27 mouse cellular contexts compared by ENCODE assay signal in genomic region chr1:169842490-169842889, GRCm38 (mm10).
DNase-seq lines count a peak whose midpoint lies in the region; ATAC-seq and TF ChIP-seq lines count a peak whose summit lies in the region.
"Had no signal": no experiment of that assay in that cellular context is flagged by ENCODE, and none has a peak within 500 bp of the region (broad histone marks: within the 10 kb centered on the region; RNA-seq: fewer than 3 reads in every experiment).

No protein-coding gene starts in this region.

- DNase-seq in gastrocnemius, adult 18-20 months (ENCODE audit: low spot score) = peak; percentile 5
- DNase-seq in gastrocnemius, postnatal 36 days = no peak
- no peak for DNase-seq in left cerebral cortex, adult 2 months (ENCODE audit: extremely low spot score in 1 of 2, low spot score in 2 of 2)
- no peak for DNase-seq in left cerebral cortex, adult 9 months (ENCODE audit: low spot score in 2 of 2)
- DNase-seq in NIH3T3 (ENCODE audit: low read depth) = peak; percentile 37
- no peak for DNase-seq in cerebellum, postnatal 14 days
- DNase-seq: adrenal gland, adult 2 months; adrenal gland, postnatal 14 days; cerebellum, adult 18-20 months; cerebellum, adult 9-10 months; cerebellum, postnatal 25 days; gastrocnemius, postnatal 10 days; heart, adult 18-20 months; heart, postnatal 14 days; heart, postnatal 4 days; kidney, adult 18-20 months had no signal

- no peaks in the 10 kb centered on the region for H3K79me2 ChIP-seq in myocyte (ENCODE audit: control insufficient read depth, insufficient read depth)

- no peaks in the 10 kb centered on the region for H3K36me3 ChIP-seq in myocyte (ENCODE audit: control insufficient read depth, insufficient read depth)
- H3K36me3 ChIP-seq: forebrain, embryonic 10.5 days; heart, embryonic 13.5 days had no signal

- no peak overlapping the region for H3K4me2 ChIP-seq in myocyte (ENCODE audit: low read depth)
- H3K4me2 ChIP-seq: forebrain, embryonic 13.5 days; heart, embryonic 13.5 days; hindbrain, embryonic 14.5 days had no signal

- no peaks in the 10 kb centered on the region for H3K27me3 ChIP-seq in myocyte (ENCODE audit: control insufficient read depth, insufficient read depth, insufficient read length)
- H3K27me3 ChIP-seq: forebrain, embryonic 13.5 days; heart, embryonic 13.5 days had no signal

- no peak overlapping the region for H3K4me3 ChIP-seq in left cerebral cortex, adult 2 months
- no peak overlapping the region for H3K4me3 ChIP-seq in myocyte
- H3K4me3 ChIP-seq: forebrain, embryonic 10.5 days; forebrain, embryonic 13.5 days; heart, embryonic 13.5 days had no signal

- TF ChIP-seq CTCF in left cerebral cortex, adult 2 months (IDR thresholded peaks at IDR 0.05) = no peak

- H3K27ac ChIP-seq in left cerebral cortex, adult 2 months = peak overlapping the region; percentile 76
- H3K27ac ChIP-seq: forebrain, embryonic 10.5 days; forebrain, embryonic 13.5 days; heart, embryonic 13.5 days; hindbrain, embryonic 14.5 days; hindbrain, postnatal 0 days had no signal

- H3ac ChIP-seq in myocyte (ENCODE audit: control insufficient read depth, insufficient read length) = no peak overlapping the region

- intact Hi-C loops in gastrocnemius, postnatal 36 days (cut with DNase I) = no loop called here
- intact Hi-C loops in left cerebral cortex, adult 2 months (cut with DNase I) = loop anchor here (5.0 kb wide), 1 partner anchor 35 kb away; no protein-coding TSS in a partner anchor

- no peak for ATAC-seq in cerebellum, adult (ENCODE audit: insufficient number of reproducible peaks, low FRiP score, low TSS enrichment)
- ATAC-seq: CD4-positive, CD25-positive, alpha-beta regulatory T cell, adult 4 months; forebrain, embryonic 13.5 days; forebrain, embryonic 16.5 days; hindbrain, postnatal 0 days; inflammation-experienced regulatory T-cells, adult 6 months; intestine, embryonic 16.5 days had no signal

- TF ChIP-seq POLR2A in myocyte (IDR thresholded peaks at IDR 0.05; ENCODE audit: insufficient read length, low read depth) = no peak

TF ChIP-seq in myocyte, 11 proteins besides CTCF, POLR2A, EP300 and RAD21:
- no peak for TF ChIP-seq MYOG (IDR thresholded peaks at IDR 0.05; ENCODE audit: control insufficient read depth in 1 of 3, insufficient read depth in 1 of 3, insufficient read length in 2 of 3, low read depth in 2 of 3)
- TF ChIP-seq E2F4 (IDR thresholded peaks at IDR 0.05; ENCODE audit: insufficient read depth) = no peak
- TF ChIP-seq REST (IDR thresholded peaks at IDR 0.05; ENCODE audit: insufficient read depth, insufficient read length) = peak; percentile 36
- TF ChIP-seq USF1 (IDR thresholded peaks at IDR 0.05; ENCODE audit: low read depth) = no peak

Comparison
In these comparisons a context has a peak if more than half of its experiments do, and no peak if none do; other contexts are left out.
1. DNase-seq: peak in gastrocnemius, adult 18-20 months (single experiment) and NIH3T3 (single experiment); none in gastrocnemius, postnatal 36 days (0 of 2), left cerebral cortex, adult 2 months (0 of 2), left cerebral cortex, adult 9 months (0 of 2) and cerebellum, postnatal 14 days (0 of 2).